In the genomic region with DNA sequence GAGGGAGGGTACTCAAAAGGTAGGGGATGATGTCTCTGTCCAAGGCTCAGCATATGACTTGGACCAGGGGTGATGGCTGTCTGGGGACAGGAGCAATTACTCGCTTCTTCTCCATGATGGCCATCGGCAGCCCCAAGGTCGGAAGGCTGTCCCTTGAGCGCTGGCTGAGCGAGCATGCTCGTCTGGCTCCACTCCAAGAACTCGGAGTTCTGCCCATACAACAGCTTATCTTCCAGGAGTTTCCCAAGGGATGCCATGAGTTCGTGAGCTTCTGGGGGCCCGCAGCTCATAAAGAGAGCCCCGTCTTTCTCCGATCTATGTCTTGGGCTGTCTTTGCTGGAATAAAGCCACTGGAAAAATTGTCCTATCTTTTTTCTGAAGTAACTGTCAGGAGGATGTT, we compare ENCODE assay signal across 21 mouse cellular contexts. TPM values are rescaled to one million over a fixed set of nuclear protein-coding genes. Genes with fewer than 3 reads are reported as not detected.
A peak's percentile ranks its signal among the peaks of the same experiment; 100 is the strongest.
DNase-seq lines count a peak whose midpoint lies in the region; ATAC-seq and TF ChIP-seq lines count a peak whose summit lies in the region.
"Had no signal": no experiment of that assay in that cellular context is flagged by ENCODE, and none has a peak within 500 bp of the region (broad histone marks: within the 10 kb centered on the region; RNA-seq: fewer than 3 reads in every experiment).

No protein-coding gene starts in this region.

- no peak for ATAC-seq in kidney, embryonic 16.5 days (ENCODE audit: low FRiP score, low TSS enrichment)
- ATAC-seq in megakaryocyte-erythroid progenitor cell, adult 5-6 weeks (replicated peaks; ENCODE audit: low FRiP score, low TSS enrichment, poor library complexity, severe bottlenecking), result no peak
- ATAC-seq: activated CD4-positive, CD25-positive, alpha-beta regulatory T cell, adult 4 months; forebrain, embryonic 14.5 days had no signal

- WGBS in kidney, adult 2 months, result 74% methylated on average over 11 of the region's 11 CpGs
- 83% methylated on average over 11 of the region's 11 CpGs for WGBS in kidney, embryonic 16.5 days

- TF ChIP-seq CTCF in kidney, adult 2 months (conservative IDR thresholded peaks at IDR 0.05; ENCODE audit: insufficient read depth, insufficient read length, low read depth, low read length), result no peak

- H3K4me3 ChIP-seq in kidney, adult 2 months (ENCODE audit: insufficient read depth, low read depth, low read length), result no peak overlapping the region
- no peak overlapping the region for H3K4me3 ChIP-seq in kidney, embryonic 16.5 days (ENCODE audit: low read length)
- H3K4me3 ChIP-seq: heart, embryonic 13.5 days had no signal

- no peaks in the 10 kb centered on the region for H3K4me1 ChIP-seq in kidney, adult 2 months (ENCODE audit: control insufficient read depth, insufficient read depth, low read length)
- no peaks in the 10 kb centered on the region for H3K4me1 ChIP-seq in kidney, embryonic 16.5 days (ENCODE audit: insufficient read depth, low read length)

- H3K9ac ChIP-seq in kidney, embryonic 16.5 days (replicated peaks; ENCODE audit: low read length), result no peak overlapping the region
- H3K9ac ChIP-seq: heart, embryonic 13.5 days had no signal

- DNase-seq in kidney, adult 2 months, result peak; percentile 20
- peak; percentile 81 to 87 for DNase-seq in adrenal gland, adult (ENCODE audit: inconsistent age in 2 of 2, low spot score in 1 of 2)
- peak; percentile 78 for DNase-seq in adrenal gland, postnatal 10 days
- peak; percentile 22 for DNase-seq in heart, postnatal 25 days (ENCODE audit: low spot score)
- DNase-seq in MN1 (ENCODE audit: low spot score), result no peak
- DNase-seq in right cerebral cortex, postnatal 36 days (ENCODE audit: low spot score in 2 of 2), result no peak
- DNase-seq: right cerebral cortex, postnatal 4 days had no signal

- TF ChIP-seq POLR2A in kidney, adult 2 months (IDR thresholded peaks at IDR 0.05; ENCODE audit: low read depth, low read length), result no peak

- no peak overlapping the region for H3K4me2 ChIP-seq in kidney, embryonic 16.5 days (replicated peaks; ENCODE audit: low read depth, low read length)
- H3K4me2 ChIP-seq: heart, embryonic 13.5 days had no signal

- no peaks in the 10 kb centered on the region for H3K27me3 ChIP-seq in kidney, adult 2 months (replicated peaks; ENCODE audit: control insufficient read depth, insufficient read depth, low read length)
- no peaks in the 10 kb centered on the region for H3K27me3 ChIP-seq in kidney, embryonic 16.5 days (ENCODE audit: insufficient read depth, low read length)
- H3K27me3 ChIP-seq: heart, embryonic 13.5 days had no signal

- intact Hi-C loops in heart, postnatal 25 days (cut with DNase I), result no loop called here

- no peak overlapping the region for H3K27ac ChIP-seq in kidney, adult 2 months (ENCODE audit: insufficient read depth, low read depth, low read length)
- H3K27ac ChIP-seq in kidney, embryonic 16.5 days (ENCODE audit: low read length), result no peak overlapping the region
- H3K27ac ChIP-seq: heart, embryonic 13.5 days; stomach, postnatal 0 days had no signal

- no peaks in the 10 kb centered on the region for H3K9me3 ChIP-seq in kidney, embryonic 16.5 days (ENCODE audit: low read length)
- H3K9me3 ChIP-seq: heart, embryonic 13.5 days had no signal

- H3K36me3 ChIP-seq in kidney, adult 2 months (ENCODE audit: control insufficient read depth, insufficient read depth, low read length), result no peaks in the 10 kb centered on the region
- H3K36me3 ChIP-seq in kidney, embryonic 16.5 days (ENCODE audit: insufficient read depth, low read length), result no peaks in the 10 kb centered on the region
- H3K36me3 ChIP-seq: heart, embryonic 13.5 days had no signal

RNA-seq across cellular contexts. Expression of a gene that starts 5.5 kb away (rescaled TPM):
- polyA plus RNA-seq in kidney, adult 2 months (2012; rRNA removed), result 0.09 TPM in 1 of 2 replicates, not detected in the other
- not detected in 2 replicates for polyA plus RNA-seq in kidney, embryonic 16.5 days (2015; fragmentation: Nextera tagmentation; extraction: Ambion mirVana)
- total RNA-seq in adrenal gland, postnatal 10 days (2021), result not detected
- total RNA-seq in heart, postnatal 25 days (2021), result not detected
- total RNA-seq in megakaryocyte-erythroid progenitor cell, adult 5-6 weeks (2014; fragmentation: Nextera tagmentation), result not detected in 2 replicates
- 0.19 and 0.38 TPM in 2 replicates for total RNA-seq in megakaryocyte-erythroid progenitor cell, adult 5-6 weeks (2017)
- total RNA-seq: liver, adult 2 months; monocyte, adult 5-6 weeks had no signal
- polyA plus RNA-seq: activated CD4-positive, CD25-positive, alpha-beta regulatory T cell, adult 4 months; embryonic facial prominence, embryonic 14.5 days; forebrain, embryonic 14.5 days; heart, embryonic 13.5 days; liver, adult 2 months; stomach, postnatal 0 days; urinary bladder, adult 2 months had no signal

RNA-seq across cellular contexts. Expression of a gene that starts 9.5 kb away (rescaled TPM):
- 0.05 TPM in 1 of 2 replicates, not detected in the other for polyA plus RNA-seq in kidney, adult 2 months (2012; rRNA removed)
- not detected in 2 replicates for polyA plus RNA-seq in kidney, embryonic 16.5 days (2015; fragmentation: Nextera tagmentation; extraction: Ambion mirVana)
- not detected for total RNA-seq in adrenal gland, postnatal 10 days (2021)
- total RNA-seq in heart, postnatal 25 days (2021), result not detected
- total RNA-seq in megakaryocyte-erythroid progenitor cell, adult 5-6 weeks (2014; fragmentation: Nextera tagmentation), result not detected in 2 replicates
- total RNA-seq in megakaryocyte-erythroid progenitor cell, adult 5-6 weeks (2017), result 0.42 TPM in 1 of 2 replicates, not detected in the other
- total RNA-seq: layer of hippocampus, adult 18-20 months; left cerebral cortex, adult 8-10 months; liver, adult 2 months; megakaryocyte, adult 5-6 weeks; monocyte, adult 5-6 weeks; neutrophil, adult 5-6 weeks had no signal
- polyA plus RNA-seq: activated CD4-positive, CD25-positive, alpha-beta regulatory T cell, adult 4 months; embryonic facial prominence, embryonic 14.5 days; forebrain, embryonic 14.5 days; heart, embryonic 13.5 days; liver, adult 2 months; stomach, postnatal 0 days; urinary bladder, adult 2 months had no signal

RNA-seq across cellular contexts. Expression of a gene that starts 28.5 kb away (rescaled TPM):
- 164 and 171 TPM in 2 replicates for polyA plus RNA-seq in kidney, adult 2 months (2012; rRNA removed)
- polyA plus RNA-seq in kidney, embryonic 16.5 days (2015; fragmentation: Nextera tagmentation; extraction: Ambion mirVana), result 142 and 150 TPM in 2 replicates
- 100 to 1,000 TPM; 127 to 142 TPM for total RNA-seq in adrenal gland, postnatal 10 days (2021)
- 100 to 1,000 TPM; 221 to 222 TPM for total RNA-seq in heart, postnatal 25 days (2021)
- total RNA-seq in megakaryocyte-erythroid progenitor cell, adult 5-6 weeks (2014; fragmentation: Nextera tagmentation), result 160 and 164 TPM in 2 replicates
- 73.3 and 92.6 TPM in 2 replicates for total RNA-seq in megakaryocyte-erythroid progenitor cell, adult 5-6 weeks (2017)

RNA-seq across cellular contexts. Expression of a gene that starts 29.0 kb away (rescaled TPM):
- polyA plus RNA-seq in kidney, adult 2 months (2012; rRNA removed), result 0.03 TPM in 2 replicates
- not detected in 2 replicates for polyA plus RNA-seq in kidney, embryonic 16.5 days (2015; fragmentation: Nextera tagmentation; extraction: Ambion mirVana)
- total RNA-seq in adrenal gland, postnatal 10 days (2021), result not detected
- not detected for total RNA-seq in heart, postnatal 25 days (2021)
- total RNA-seq in megakaryocyte-erythroid progenitor cell, adult 5-6 weeks (2014; fragmentation: Nextera tagmentation), result not detected in 2 replicates
- not detected in 2 replicates for total RNA-seq in megakaryocyte-erythroid progenitor cell, adult 5-6 weeks (2017)
- total RNA-seq: layer of hippocampus, adult 18-20 months; liver, adult 2 months; megakaryocyte, adult 5-6 weeks; neutrophil, adult 5-6 weeks had no signal
- polyA plus RNA-seq: activated CD4-positive, CD25-positive, alpha-beta regulatory T cell, adult 4 months; forebrain, embryonic 14.5 days; heart, embryonic 13.5 days; liver, adult 2 months; stomach, postnatal 0 days; urinary bladder, adult 2 months had no signal

RNA-seq across cellular contexts. Expression of a gene that starts 31.0 kb away (rescaled TPM):
- not detected in 2 replicates for polyA plus RNA-seq in kidney, adult 2 months (2012; rRNA removed)
- polyA plus RNA-seq in kidney, embryonic 16.5 days (2015; fragmentation: Nextera tagmentation; extraction: Ambion mirVana), result not detected in 2 replicates
- not detected for total RNA-seq in adrenal gland, postnatal 10 days (2021)
- not detected for total RNA-seq in heart, postnatal 25 days (2021)
- total RNA-seq in megakaryocyte-erythroid progenitor cell, adult 5-6 weeks (2014; fragmentation: Nextera tagmentation), result 0.28 TPM in 1 of 2 replicates, not detected in the other
- total RNA-seq in megakaryocyte-erythroid progenitor cell, adult 5-6 weeks (2017), result not detected in 2 replicates
- total RNA-seq: liver, adult 2 months; monocyte, adult 5-6 weeks; neutrophil, adult 5-6 weeks had no signal
- polyA plus RNA-seq: activated CD4-positive, CD25-positive, alpha-beta regulatory T cell, adult 4 months; forebrain, embryonic 14.5 days; heart, embryonic 13.5 days; liver, adult 2 months; stomach, postnatal 0 days; urinary bladder, adult 2 months had no signal

Comparison
In these comparisons a context has a peak if more than half of its experiments do, and no peak if none do; other contexts are left out.
1. DNase-seq: peak in kidney, adult 2 months (single experiment), adrenal gland, adult (2 of 2), adrenal gland, postnatal 10 days (single experiment) and heart, postnatal 25 days (single experiment); none in MN1 (single experiment) and right cerebral cortex, postnatal 36 days (0 of 2).